29 mouse cellular contexts compared by ENCODE assay signal in the genomic region with DNA sequence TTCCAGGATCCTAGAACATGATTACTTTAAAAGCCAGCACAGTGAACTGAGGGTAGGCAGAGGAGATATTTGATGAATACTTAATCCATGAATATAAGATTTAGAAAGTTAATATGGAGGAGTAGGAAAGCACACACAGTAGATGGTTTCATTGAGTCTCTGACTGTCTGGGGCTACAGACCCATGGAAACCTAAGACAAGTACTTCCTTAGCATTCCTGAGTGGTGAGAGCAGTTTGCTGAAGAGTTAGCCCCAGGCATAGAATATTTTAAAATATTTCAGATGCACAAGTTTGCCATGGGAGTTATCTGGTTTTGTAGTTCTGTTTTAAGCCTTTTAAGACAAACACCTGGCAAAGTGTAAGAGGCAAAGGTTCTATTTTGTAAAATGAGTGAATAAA. TPM values are rescaled to one million over a fixed set of nuclear protein-coding genes. Genes with fewer than 3 reads are reported as not detected.
"Had no signal": no experiment of that assay in that cellular context is flagged by ENCODE, and none has a peak within 500 bp of the region (broad histone marks: within the 10 kb centered on the region; RNA-seq: fewer than 3 reads in every experiment).

No protein-coding gene starts in this region.

- DNase-seq: kidney, adult 2 months; kidney, postnatal 25 days; layer of hippocampus, postnatal 36 days; left cerebral cortex, postnatal 4 days; liver, embryonic 13.5 days; lung, adult 18-20 months; midbrain, embryonic 14.5 days; thymus, adult 18-20 months; thymus, postnatal 36 days had no signal

- H3K27me3 ChIP-seq: limb, embryonic 12.5 days; limb, embryonic 15.5 days; liver, embryonic 13.5 days had no signal

- H3K9ac ChIP-seq: limb, embryonic 12.5 days; limb, embryonic 15.5 days; liver, embryonic 13.5 days; lung, embryonic 15.5 days had no signal

- H3K4me3 ChIP-seq: limb, embryonic 12.5 days; limb, embryonic 15.5 days; liver, embryonic 13.5 days; lung, embryonic 15.5 days had no signal

- H3K27ac ChIP-seq: kidney, postnatal 0 days; limb, embryonic 12.5 days; limb, embryonic 15.5 days; liver, embryonic 13.5 days; lung, embryonic 15.5 days had no signal

- H3K4me2 ChIP-seq: limb, embryonic 12.5 days; limb, embryonic 15.5 days; liver, embryonic 13.5 days; lung, embryonic 15.5 days; midbrain, embryonic 11.5 days had no signal

- H3K36me3 ChIP-seq: limb, embryonic 12.5 days; limb, embryonic 15.5 days; liver, embryonic 13.5 days; lung, embryonic 15.5 days had no signal

RNA-seq across cellular contexts. Expression of gene Gm5269, which starts 28.9 kb away (rescaled TPM):
- total RNA-seq: layer of hippocampus, adult 8-10 months; layer of hippocampus, postnatal 10 days; layer of hippocampus, postnatal 36 days; left cerebral cortex, adult 8-10 months; left cerebral cortex, postnatal 14 days; left cerebral cortex, postnatal 4 days; megakaryocyte progenitor cell, adult 5-6 weeks; megakaryocyte-erythroid progenitor cell, adult 5-6 weeks; midbrain, postnatal 0 days had no signal
- polyA plus RNA-seq: kidney, adult 2 months; kidney, embryonic 14.5 days; kidney, postnatal 0 days; limb, embryonic 12.5 days; limb, embryonic 15.5 days; liver, embryonic 13.5 days; lung, embryonic 15.5 days; midbrain, embryonic 11.5 days; midbrain, embryonic 14.5 days; midbrain, postnatal 0 days; neural tube, embryonic 11.5 days; neural tube, embryonic 14.5 days; small intestine, adult 2 months; spleen, adult 2 months; stomach, embryonic 16.5 days; testis, adult 2 months; urinary bladder, adult 2 months had no signal
